Mouse (Mus musculus) megakaryocyte, embryonic 14.5 days (primary cell): ENCODE data around the gene B230217C12Rik.

ENCODE experiments used
- FLI1 ChIP-seq: IDR thresholded peaks from 2 replicates; pipeline ENCODE4 v1.6.1; 2012; ENCODE audit warnings: low read length, inconsistent platforms, mixed read lengths
- GATA1 ChIP-seq: IDR thresholded peaks from 3 replicates; pipeline ENCODE4 v1.6.1; 2012; ENCODE audit warnings: mixed read lengths, low read length, inconsistent platforms, borderline replicate concordance

DNA sequence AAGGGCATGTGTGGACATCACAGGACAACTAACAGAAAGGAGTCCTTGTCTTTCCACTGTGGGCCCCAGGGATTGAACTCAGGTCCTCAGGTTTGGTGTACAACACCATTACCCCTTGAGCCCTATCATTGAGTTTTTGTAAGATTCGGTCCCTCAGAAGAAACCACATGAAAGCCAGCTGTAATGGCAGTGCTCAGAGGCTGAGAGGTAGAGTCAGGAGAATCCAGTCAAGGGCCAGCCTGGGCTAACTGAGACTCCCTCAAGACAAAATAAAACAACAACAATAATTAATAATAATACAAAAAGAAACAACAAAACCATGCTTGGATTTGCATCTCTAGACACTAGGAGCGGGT lies 467 bp upstream of the B230217C12Rik start:
- TF ChIP-seq GATA1 = no peak
- TF ChIP-seq FLI1 = no peak
